Mouse (Mus musculus) embryonic facial prominence, embryonic 11.5 days (tissue): ENCODE measurements around the gene Folr1. TPM values are rescaled to one million over a fixed set of nuclear protein-coding genes. Genes with fewer than 3 reads are reported as not detected.

Experiments
- ATAC-seq: fragments of 200-750 bp; cut with Nextera tagmentation; replicated peaks from 2 replicates; pipeline ENCODE4 v1.8.0; 2017; ENCODE audit warnings: low read depth; ENCODE audit not compliant: insufficient number of reproducible peaks, low FRiP score, low TSS enrichment
- DNase-seq: peaks from one replicate; pipeline ENCODE4 v3.0.0-alpha.2; 2015; ENCODE audit warnings: low spot score
- H3K27ac ChIP-seq: fragments of 300-500 bp; sonication (generic); replicated peaks from 2 replicates; pipeline ENCODE4 v1.5.1; 2014; ENCODE audit warnings: mild to moderate bottlenecking, low read depth, low read length, control low read depth
- H3K27me3 ChIP-seq: fragments of 300-500 bp; sonication (generic); 2 replicates; pipeline ENCODE4 v1.6.1; 2014; ENCODE audit warnings: mild to moderate bottlenecking, low read length, moderate library complexity, mixed read lengths; ENCODE audit not compliant: control insufficient read depth, insufficient read depth
- H3K36me3 ChIP-seq: fragments of 300-500 bp; sonication (generic); replicated peaks from 2 replicates; pipeline ENCODE4 v1.6.1; 2014; ENCODE audit warnings: low read depth, mild to moderate bottlenecking, low read length, moderate library complexity, mixed read lengths; ENCODE audit not compliant: control insufficient read depth, insufficient read depth
- H3K4me1 ChIP-seq: fragments of 300-500 bp; sonication (generic); 2 replicates; pipeline ENCODE4 v1.6.1; 2014; ENCODE audit warnings: low read length, mixed read lengths; ENCODE audit not compliant: control insufficient read depth, insufficient read depth
- H3K4me2 ChIP-seq: fragments of 300-500 bp; sonication (generic); 2 replicates; pipeline ENCODE4 v1.6.1; 2014; ENCODE audit warnings: low read depth, mild to moderate bottlenecking, control low read depth, low read length, moderate library complexity
- H3K4me3 ChIP-seq: fragments of 300-500 bp; sonication (generic); 2 replicates; pipeline ENCODE4 v1.5.1; 2014; ENCODE audit warnings: low read depth, low read length, control low read depth
- H3K9ac ChIP-seq: fragments of 300-500 bp; sonication (generic); replicated peaks from 2 replicates; pipeline ENCODE4 v1.6.1; 2014; ENCODE audit warnings: mild to moderate bottlenecking, control low read depth, low read length
- H3K9me3 ChIP-seq: fragments of 300-500 bp; sonication (generic); replicated peaks from 2 replicates; pipeline ENCODE4 v1.6.1; 2016; ENCODE audit warnings: mild to moderate bottlenecking, low read length, inconsistent platforms, mixed read lengths; ENCODE audit not compliant: control insufficient read depth
- WGBS: fragments of 180-500 bp; shearing (Covaris S2); extraction: QIAGEN DNeasy Blood & Tissue Kit; methylation state at CpG from one replicate; pipeline ENCODE4 v1.1.7; 2014; 5-methylcytosine and 5-hydroxymethylcytosine counted together
- polyA plus RNA-seq: library from polyadenylated mRNA; unstranded; fragments of >200 nt; fragmentation: Nextera tagmentation; extraction: Ambion mirVana; gene quantifications from 2 replicates; pipeline ENCODE4 v1.2.1, GENCODE M21; 2014

Gene Folr1
- polyA plus RNA-seq, 1 experiment from 2014 or later: 0.91 TPM

GRCm38 (mm10) chr7:101866491-101867265 is 3.9 kb downstream of the Folr1 start:
- DNase-seq (no peak), ATAC-seq (no peak)
- WGBS: 84% methylated on average over 11 of the region's 11 CpGs
- Histone ChIP-seq H3K4me3 (no peak overlapping the region), H3K27me3 (no peaks in the 10 kb centered on the region), H3K36me3 (no peaks in the 10 kb centered on the region), H3K27ac (no peak overlapping the region), H3K9me3 (no peaks in the 10 kb centered on the region), H3K4me2 (no peak overlapping the region), H3K4me1 (no peaks in the 10 kb centered on the region), H3K9ac (no peak overlapping the region)

GRCm38 (mm10) chr7:101863415-101863814 is 7.2 kb downstream of the Folr1 start, which contains the start of gene Anapc15:
Gene Anapc15 (plus strand): TSS chr7:101863715.
- Histone ChIP-seq H3K4me2 (no peak within 1 kb of the TSS), H3K9me3 (no peaks in the 10 kb centered on the region), H3K27me3 (no peaks in the 10 kb centered on the region), H3K4me1 (no peaks in the 10 kb centered on the region), H3K27ac (no peak within 1 kb of the TSS), H3K9ac (no peak within 1 kb of the TSS), H3K36me3 (no peaks in the 10 kb centered on the region), H3K4me3 (no peak within 1 kb of the TSS)
- WGBS: 67% methylated on average over 3 of the region's 3 CpGs
- ATAC-seq: no peak
- no peak for DNase-seq

GRCm38 (mm10) chr7:101862291-101862690 is 8.3 kb downstream of the Folr1 start:
- Histone ChIP-seq H3K27me3 (no peaks in the 10 kb centered on the region), H3K36me3 (no peaks in the 10 kb centered on the region), H3K9me3 (no peaks in the 10 kb centered on the region), H3K4me3 (no peak overlapping the region), H3K4me1 (no peaks in the 10 kb centered on the region), H3K4me2 (no peak overlapping the region), H3K9ac (no peak overlapping the region), H3K27ac (no peak overlapping the region)
- no peak for DNase-seq
- no peak for ATAC-seq
- 63% methylated on average over 3 of the region's 3 CpGs for WGBS

- Histone ChIP-seq H3K27ac (no peak overlapping the region), H3K9ac (no peak overlapping the region), H3K36me3 (no peaks in the 10 kb centered on the region), H3K27me3 (no peaks in the 10 kb centered on the region), H3K4me1 (no peaks in the 10 kb centered on the region), H3K4me2 (no peak overlapping the region), H3K9me3 (no peaks in the 10 kb centered on the region), H3K4me3 (no peak overlapping the region)
- DNase-seq (no peak), ATAC-seq (no peak)
These were observed 9.6 kb downstream of the Folr1 start for GRCm38 (mm10) chr7:101860978-101861377.

GRCm38 (mm10) chr7:101858362-101858761 is 12.2 kb downstream of the Folr1 start:
- Histone ChIP-seq H3K9ac (no peak overlapping the region), H3K4me2 (no peak overlapping the region), H3K27ac (no peak overlapping the region), H3K4me1 (no peaks in the 10 kb centered on the region), H3K27me3 (no peaks in the 10 kb centered on the region), H3K36me3 (no peaks in the 10 kb centered on the region), H3K9me3 (no peaks in the 10 kb centered on the region), H3K4me3 (no peak overlapping the region)
- WGBS: 81% methylated on average over 9 of the region's 9 CpGs
- no peak for ATAC-seq
- no peak for DNase-seq

GRCm38 (mm10) chr7:101857094-101857493 is 13.5 kb downstream of the Folr1 start, which contains the start of gene Folr2:
Gene Folr2 (minus strand): TSS chr7:101857194.
- WGBS: 86% methylated on average over 4 of the region's 4 CpGs
- no peaks in the 10 kb centered on the region for H3K9me3 ChIP-seq
- H3K9ac ChIP-seq: no peak within 1 kb of the TSS
- H3K4me3 ChIP-seq: no peak within 1 kb of the TSS
- no peaks in the 10 kb centered on the region for H3K36me3 ChIP-seq
- ATAC-seq (no peak), DNase-seq (no peak)
- no peak within 1 kb of the TSS for H3K27ac ChIP-seq
- H3K4me1 ChIP-seq: no peaks in the 10 kb centered on the region
- no peak within 1 kb of the TSS for H3K4me2 ChIP-seq
- no peaks in the 10 kb centered on the region for H3K27me3 ChIP-seq

- ATAC-seq (no peak), DNase-seq (no peak)
- 84% methylated on average over 2 of the region's 2 CpGs for WGBS
- Histone ChIP-seq H3K27me3 (no peaks in the 10 kb centered on the region), H3K27ac (no peak overlapping the region), H3K4me1 (no peaks in the 10 kb centered on the region), H3K9ac (no peak overlapping the region), H3K4me3 (no peak overlapping the region), H3K36me3 (no peaks in the 10 kb centered on the region), H3K9me3 (no peaks in the 10 kb centered on the region), H3K4me2 (no peak overlapping the region)
These were observed 16.8 kb downstream of the Folr1 start for GRCm38 (mm10) chr7:101853816-101854215.

- Histone ChIP-seq H3K9me3 (no peaks in the 10 kb centered on the region), H3K27me3 (no peaks in the 10 kb centered on the region), H3K4me2 (no peak overlapping the region), H3K27ac (no peak overlapping the region), H3K9ac (no peak overlapping the region), H3K4me1 (no peaks in the 10 kb centered on the region), H3K36me3 (no peaks in the 10 kb centered on the region), H3K4me3 (no peak overlapping the region)
- no peak for DNase-seq
- WGBS: 83% methylated on average over 6 of the region's 6 CpGs
- no peak for ATAC-seq
These were observed 17.7 kb downstream of the Folr1 start for GRCm38 (mm10) chr7:101852846-101853245.
